Mouse (Mus musculus): ENCODE data around the gene Rab5c.
A peak's percentile ranks its signal among the peaks of the same experiment; 100 is the strongest.

Gene Rab5c

DNA sequence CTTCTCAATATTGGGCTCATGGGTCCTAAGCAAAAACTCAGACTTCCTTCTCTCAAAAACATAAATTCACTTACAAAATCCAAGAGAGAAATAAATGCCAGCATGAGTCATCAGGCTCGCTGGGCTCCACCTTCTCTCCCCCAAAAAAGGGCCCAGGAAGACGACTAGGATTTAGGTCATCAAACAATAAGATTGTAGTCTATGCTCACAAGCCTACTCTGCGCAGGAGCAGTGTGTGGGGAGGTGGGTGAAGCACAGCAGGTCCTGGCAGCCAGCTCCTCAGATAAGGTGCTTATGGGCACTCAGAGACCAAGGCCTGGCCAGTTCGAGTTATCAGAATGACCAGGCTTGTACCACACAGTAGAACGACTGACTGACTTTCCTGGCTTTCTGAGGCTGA lies 17.7 kb downstream of the Rab5c start:
- DNase-seq (ENCODE audit: low spot score) = no peak

DNA sequence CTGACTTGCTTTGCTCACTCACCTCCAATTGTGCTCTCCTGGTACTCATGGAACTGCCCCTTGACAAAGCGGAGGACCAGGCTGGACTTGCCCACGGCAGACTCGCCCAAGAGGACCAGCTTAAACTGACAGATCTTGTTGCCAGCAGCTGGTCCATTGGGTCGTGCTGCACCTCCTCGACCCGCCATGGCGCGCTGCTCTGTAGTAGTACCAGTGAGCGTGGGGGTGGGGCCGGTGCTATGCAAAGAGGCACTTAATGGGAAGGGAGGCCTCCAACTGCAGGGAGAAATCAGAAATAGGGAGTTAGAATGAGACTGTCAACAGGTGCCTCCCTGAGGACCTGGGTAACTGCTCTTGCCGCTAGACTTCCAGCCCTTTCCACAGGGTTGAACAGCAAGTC lies 18.1 kb downstream of the Rab5c start:
- DNase-seq (ENCODE audit: low spot score) = no peak

DNA sequence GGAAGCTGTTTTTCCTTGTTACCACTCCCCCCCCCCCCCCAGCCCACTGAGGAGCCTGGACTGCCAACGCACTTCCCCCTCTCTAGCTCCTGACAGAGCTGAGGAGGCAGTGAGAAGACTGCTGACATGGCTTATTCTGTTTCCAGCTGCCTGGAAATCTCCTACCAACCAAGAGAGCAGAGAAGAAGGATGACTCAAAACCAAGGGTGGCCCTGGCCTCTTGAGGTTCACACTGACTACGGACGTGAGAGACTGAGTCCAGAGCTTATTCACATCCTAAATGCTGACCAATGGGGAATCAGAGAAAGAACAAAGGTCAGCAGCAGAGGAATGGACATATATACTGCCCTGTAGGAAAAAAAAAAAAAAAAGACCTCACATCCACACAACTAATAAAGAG lies 18.7 kb downstream of the Rab5c start:
- no peak for DNase-seq (ENCODE audit: low spot score)

DNA sequence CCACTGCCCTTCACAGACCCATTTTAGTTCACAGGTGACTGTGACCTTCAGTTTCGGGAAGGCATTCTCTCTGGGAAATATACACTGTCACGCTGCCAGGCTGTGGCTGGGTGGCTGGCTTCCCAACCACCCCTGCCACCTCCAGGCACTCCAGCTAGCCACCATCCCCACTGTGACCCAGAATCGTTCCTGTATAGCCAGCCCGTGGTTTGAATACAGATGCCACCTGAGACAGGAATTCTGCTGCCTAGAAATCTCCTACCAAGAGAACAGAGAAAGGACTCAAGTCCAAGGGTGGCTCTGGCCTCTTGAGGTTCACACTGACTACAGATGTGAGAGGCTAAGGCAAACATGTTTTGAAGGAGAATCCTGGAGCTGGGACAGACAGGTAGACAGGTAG lies 19.1 kb downstream of the Rab5c start:
- no peak for DNase-seq (ENCODE audit: low spot score)

DNA sequence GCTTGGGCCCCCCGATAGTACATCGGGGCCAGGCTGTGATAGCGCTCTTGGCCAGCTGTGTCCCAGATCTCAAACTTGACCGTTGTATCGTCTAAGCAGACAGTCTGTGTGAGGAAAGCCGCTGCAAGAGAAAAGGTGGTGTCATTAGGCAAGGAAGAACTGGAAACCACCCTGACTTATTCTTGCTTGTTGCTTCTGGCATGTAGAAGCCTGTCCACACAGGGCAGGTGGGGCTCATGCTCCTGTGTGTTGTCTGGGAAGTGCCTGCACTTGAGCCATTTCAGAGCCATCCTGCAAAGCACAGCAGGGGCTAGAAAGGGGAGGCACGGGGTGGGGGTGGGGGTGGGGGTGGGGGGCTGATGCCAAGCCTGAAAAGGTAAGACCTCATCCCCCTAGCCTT lies 19.6 kb downstream of the Rab5c start:
- DNase-seq (ENCODE audit: low spot score) = no peak

DNA sequence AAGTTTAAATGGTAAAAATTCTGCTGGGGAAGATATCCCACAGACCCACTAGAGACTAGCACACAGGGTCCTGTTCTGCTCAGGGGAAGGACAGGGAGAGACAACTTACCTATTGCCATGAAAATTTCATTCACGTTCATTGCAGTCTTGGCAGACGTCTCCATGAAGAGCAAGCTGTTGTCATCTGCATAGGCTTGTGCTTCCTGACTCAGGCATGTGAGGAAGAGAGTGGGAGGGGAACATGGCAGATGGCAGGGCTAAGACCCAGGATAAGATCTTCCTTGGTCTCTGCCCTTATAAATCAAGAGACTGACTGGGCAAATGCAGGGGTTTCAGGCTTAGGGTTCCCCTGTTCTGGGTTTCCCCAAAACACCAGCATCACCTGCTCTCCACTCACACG lies 21.4 kb downstream of the Rab5c start:
- DNase-seq (ENCODE audit: low spot score) = no peak

DNA sequence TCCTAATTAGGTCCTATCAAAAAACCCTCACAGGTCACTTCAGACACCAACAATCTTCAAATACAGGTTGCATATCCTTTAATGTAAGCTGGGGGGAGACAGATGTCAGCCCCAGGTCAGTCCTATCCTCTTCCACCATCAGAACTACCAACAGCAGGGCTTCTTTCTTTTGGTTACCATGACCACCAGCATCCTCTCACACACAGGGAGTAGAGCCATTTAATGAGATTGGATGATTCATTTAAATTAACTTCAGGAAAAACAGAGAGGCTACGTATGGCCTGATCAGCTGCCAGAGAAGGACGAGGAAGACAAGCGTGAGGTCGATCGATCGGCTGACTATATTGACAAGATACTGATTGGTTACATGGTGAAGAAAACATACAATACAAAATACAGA lies 23.1 kb downstream of the Rab5c start:
- no peak for DNase-seq (ENCODE audit: low spot score)

DNA sequence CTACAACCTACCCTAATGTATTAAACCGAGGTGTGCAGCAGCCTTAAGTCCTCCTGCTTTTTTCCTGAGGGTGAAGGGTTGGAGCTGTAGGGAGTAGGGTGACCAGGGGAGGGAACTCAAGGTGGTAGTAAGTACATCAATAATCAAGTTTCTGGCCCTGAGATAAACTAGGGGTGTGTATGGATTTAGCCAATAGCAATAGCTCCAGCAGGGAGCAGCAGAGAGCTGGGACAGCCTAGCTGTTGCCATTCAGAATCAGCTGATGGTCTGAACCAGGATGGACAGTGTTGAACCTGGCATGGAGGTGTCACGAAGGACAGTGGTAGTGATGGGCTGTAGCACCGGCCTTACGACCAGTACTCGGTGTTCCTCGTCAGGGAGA lies 23.5 kb downstream of the Rab5c start:
- DNase-seq (ENCODE audit: low spot score) = peak; percentile 63

DNA sequence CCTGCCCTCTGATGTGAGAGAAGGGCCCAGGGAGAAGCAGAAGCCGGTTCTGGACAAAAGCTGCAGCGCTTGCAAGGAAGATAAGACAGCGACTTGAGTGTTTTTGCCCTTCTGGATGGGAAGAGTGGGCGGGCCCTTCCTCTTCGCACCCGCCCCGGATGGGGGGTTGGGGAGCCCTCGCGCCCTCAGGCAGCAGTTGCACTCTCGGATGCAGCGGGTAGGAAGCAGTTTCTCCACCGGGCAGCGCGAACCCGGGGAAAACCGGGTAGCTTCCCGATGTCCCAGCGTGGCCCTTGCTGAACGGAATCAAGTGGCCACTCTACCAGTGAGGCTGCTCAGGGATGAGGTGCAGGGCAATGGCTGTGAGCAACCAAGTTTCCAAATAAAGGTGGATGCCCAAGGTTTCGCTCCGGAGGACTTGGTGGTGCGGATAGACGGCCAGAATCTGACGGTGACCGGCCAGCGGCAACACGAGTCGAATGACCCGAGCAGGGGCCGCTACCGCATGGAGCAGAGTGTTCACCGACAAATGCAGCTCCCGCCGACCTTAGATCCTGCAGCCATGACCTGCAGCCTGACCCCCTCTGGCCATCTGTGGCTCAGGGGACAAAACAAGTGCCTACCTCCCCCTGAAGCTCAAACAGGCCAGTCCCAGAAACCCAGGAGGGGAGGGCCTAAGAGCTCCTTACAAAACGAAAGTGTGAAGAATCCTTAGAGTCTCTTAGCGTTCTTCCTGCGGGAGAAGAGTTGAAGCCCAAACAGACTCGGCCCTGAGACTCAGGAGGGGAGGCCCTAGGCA lies 24.1 kb downstream of the Rab5c start, which contains the start of gene Hspb9:
Gene Hspb9, plus strand, starts transcription at position 116 of the 799 bp plus-strand sequence.
- DNase-seq (ENCODE audit: low spot score) = peak; percentile 56

DNA sequence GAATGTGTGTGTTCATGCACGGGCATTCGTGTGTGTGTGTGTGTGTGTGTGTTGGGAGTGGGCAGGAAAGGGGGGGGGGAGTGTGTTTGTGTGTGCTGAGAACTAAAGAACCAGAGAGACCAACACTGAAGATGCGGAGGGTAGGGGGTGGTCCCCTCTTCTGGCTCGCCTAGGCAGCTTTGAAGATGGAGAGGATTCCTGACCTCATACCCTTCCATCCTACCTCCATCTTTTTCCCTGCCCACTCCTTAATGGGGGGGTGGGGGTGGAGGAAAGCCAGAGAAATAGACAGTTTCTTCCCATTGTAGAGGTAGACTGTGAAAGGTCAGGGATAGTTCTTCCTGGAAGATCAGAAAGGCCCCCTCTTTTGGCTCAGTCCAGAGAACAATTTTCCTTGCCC lies 24.8 kb downstream of the Rab5c start:
- DNase-seq (ENCODE audit: low spot score) = no peak

DNA sequence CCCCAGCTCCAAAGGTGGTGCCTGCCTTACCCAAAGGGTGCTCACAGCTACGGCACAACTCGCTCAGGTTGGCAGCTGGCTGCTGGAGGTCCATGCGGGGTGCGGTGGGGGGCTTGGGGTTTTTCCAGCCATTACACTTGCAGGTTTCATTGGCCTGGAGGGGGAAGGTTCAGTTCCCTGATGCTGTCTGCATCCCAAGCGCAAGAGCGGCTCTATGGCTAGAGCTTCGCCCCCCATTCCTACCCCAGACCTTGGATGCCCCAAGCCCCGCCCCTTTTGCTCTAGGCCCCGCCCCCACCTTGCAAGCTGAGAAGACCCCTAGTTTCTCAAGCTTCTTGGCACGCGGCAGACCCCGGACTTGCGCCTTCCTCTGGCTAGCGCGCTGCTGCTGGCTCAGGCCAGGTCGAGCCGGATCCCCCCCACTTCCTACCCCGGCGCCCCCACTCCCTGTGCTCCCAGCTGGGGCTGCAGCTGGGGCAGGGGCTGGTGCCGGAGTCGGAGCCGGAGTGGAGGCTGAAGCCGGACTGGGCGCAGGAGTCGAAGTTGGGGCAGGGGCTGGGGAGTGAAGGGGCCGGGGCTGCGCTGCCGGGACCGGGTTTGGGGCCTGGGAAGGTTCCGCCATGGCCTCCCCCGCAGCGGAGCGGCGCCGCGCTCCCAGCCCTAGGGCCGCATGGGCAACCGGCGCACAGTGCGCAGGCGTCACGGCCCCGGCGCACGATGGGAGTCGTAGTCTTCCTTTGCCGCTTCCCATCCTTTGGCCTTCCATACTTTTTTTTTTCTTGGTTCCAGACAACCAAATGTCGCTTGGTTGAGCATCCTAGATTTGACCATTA lies 26.0 kb downstream of the Rab5c start, which contains the start of gene Kat2a:
Gene Kat2a, minus strand, starts transcription at position 683 of the 833 bp plus-strand sequence.
- DNase-seq (ENCODE audit: low spot score) = peak; percentile 78

DNA sequence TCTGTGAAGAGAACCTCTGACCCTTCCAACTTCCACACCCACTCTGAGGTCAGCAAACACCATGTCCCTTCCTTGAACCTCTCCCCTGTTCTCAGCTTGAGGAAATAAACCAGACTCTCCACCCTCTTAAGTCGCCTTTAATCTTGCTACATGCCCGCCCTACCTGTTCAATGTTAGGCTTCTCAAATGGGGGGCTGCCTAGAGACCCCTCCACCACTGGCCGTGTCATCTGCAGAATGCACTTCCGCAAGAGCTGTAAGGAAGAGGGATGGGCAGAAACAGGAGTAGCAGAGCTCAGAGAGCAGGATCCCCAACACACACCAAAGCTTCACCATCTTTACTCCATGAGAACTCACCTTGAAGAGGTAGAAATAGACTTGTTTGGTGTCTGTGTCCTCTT lies 27.0 kb downstream of the Rab5c start:
- no peak for DNase-seq (ENCODE audit: low spot score)

DNA sequence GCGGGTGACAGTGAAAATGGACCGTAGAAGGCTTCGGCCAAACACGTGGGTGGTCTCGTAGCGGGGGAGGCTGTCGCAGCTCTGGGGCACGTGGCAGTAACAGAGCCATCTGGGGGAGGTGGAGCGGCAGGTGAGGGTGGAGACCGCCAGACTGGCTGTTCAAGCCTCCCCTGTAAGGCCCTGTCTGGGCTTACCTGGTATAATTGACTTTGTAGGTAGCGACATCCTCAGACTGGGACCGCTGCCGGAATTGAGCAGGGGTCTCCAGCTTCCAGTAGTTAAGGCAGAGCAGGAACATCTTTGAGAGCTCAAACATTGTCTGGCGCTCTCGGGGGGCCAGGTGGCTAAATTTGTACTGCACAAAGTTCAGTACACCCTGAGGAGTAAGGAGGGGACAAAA lies 27.5 kb downstream of the Rab5c start:
- no peak for DNase-seq (ENCODE audit: low spot score)

DNA sequence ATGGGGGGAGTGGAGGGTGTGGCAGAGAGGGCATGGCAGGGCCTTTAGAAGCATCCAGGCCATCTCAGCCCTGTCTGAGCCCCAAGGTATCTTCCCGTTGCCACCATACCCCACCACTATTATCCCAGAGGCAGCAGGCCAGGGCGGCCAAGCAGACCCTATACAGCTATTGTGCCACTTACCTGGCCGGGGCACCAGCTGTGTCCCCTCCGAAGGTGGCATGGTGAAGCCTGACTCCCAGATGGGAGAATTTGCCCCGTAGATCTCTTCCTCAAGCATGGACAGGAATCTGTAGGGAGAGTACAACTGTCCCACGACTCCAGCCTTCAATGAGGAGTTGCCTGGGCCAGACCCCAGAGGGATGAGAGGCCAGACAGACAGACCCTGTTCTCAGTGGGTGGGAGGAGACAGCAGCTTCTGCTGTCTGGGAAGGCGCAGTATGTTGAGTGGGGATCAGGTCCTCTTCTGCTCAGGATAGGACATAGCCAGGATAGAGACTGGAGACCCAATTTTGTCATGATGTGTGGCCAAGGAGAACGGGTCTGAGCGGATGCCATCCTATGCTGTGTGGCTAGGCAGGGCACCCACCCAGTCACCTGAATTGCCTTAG lies 28.7 kb downstream of the Rab5c start:
- DNase-seq (ENCODE audit: low spot score) = no peak

DNA sequence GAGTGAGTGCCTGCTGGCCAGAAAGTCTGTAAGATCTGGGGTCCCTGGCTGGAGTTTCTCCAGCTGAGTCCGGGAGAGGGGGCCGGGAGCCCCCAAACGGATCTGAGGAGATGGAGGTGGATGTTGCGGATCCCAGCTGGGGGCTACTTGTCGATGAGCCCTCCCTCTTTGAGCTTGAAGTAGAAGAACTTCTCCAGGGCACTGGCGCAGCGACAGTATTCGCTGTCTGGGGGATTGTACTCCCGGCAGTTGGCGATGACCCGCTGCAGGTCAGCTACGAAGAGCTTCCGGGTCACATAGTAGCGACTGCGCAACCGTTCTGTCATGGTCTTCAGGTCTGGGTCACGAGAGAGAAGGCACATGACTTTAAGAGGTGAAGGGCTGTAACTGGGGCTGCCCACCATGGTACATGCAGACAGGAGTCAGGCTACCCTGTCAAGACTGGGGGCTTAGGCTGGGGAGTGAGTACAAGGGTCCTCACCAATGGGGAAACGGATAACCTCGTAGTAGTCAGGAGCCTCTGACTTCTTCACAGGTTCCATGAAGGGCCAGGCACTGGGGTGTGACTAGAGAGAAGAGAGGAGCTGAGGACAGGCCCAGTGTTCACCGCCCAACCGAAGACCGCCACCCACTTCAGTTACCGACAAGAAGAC lies 32.8 kb downstream of the Rab5c start:
- DNase-seq (ENCODE audit: low spot score) = no peak

DNA sequence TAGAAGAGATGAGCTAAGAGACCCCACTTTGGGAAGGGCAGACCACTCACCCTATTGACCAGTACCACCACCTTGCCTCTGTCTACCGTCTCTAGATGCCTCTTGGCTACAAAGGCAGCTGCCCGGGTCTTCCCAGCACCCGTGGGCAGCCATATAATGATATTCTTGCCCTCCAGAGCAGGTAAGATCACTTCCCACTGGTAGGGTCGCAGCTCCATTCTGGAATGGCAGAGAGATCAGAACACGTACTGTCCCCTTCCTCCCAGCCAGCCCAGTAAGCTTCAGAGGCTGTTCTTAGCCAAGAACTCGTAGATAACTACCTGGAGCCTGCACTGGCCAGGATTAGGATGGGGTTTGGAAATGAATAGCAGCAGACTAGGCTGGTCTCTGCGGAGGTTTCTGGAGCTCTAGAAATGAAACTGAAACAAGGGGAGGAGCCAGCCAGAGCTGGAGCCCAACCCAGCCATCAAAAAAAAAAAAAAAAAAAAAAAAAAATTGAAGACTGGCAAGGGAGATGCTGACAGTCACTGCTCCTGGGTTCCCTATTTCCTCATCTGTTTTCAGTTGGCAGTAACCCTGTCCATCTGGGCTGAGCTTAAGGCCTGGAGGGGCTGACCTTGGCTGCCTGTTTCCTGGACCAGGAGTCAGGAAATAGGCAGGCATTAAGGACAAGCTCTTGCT lies 34.0 kb downstream of the Rab5c start, which contains the start of gene Dhx58:
Gene Dhx58, minus strand, starts transcription at position 421 of the 681 bp plus-strand sequence.
- no peak for DNase-seq (ENCODE audit: low spot score)

DNA sequence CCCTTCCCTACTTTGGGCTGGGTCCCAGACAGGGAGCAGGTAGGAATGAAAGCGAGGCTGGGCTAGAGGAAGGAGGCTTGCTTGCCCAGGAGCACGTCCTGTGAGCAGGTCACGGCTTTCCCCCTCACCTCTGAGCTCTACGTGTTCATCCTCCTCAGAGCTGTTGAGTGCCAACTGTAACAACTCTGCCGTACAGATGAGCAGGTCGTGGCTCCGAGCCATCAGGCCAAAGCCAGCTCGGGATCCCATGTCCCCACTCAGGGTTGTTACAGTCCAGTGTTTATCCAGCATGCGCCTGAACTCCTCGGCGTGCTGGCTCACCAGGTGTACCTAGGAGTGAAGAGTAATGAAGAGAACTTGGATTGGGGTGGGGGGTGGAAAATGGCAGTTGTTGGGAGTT lies 34.6 kb downstream of the Rab5c start:
- DNase-seq (ENCODE audit: low spot score) = no peak

DNA sequence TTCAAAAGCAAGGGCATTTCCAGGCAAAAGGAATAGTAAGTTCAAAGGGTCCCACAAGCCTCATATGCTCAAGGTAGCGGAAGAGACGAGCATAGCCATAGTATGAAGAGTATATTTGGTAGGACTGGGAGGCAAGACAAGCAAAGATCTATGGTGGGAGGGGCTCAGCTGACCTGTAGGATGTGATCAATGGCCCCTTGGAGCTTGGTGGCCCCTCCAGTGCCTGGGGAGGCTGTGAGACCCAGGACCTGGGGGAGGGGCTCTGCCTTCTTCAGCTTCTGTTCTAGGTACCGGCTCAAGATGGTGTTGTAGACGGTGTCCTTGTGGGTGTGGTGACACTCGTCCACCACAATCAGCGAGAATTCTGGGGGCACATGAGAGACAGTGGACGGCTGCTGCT lies 35.1 kb downstream of the Rab5c start:
- DNase-seq (ENCODE audit: low spot score) = no peak

DNA sequence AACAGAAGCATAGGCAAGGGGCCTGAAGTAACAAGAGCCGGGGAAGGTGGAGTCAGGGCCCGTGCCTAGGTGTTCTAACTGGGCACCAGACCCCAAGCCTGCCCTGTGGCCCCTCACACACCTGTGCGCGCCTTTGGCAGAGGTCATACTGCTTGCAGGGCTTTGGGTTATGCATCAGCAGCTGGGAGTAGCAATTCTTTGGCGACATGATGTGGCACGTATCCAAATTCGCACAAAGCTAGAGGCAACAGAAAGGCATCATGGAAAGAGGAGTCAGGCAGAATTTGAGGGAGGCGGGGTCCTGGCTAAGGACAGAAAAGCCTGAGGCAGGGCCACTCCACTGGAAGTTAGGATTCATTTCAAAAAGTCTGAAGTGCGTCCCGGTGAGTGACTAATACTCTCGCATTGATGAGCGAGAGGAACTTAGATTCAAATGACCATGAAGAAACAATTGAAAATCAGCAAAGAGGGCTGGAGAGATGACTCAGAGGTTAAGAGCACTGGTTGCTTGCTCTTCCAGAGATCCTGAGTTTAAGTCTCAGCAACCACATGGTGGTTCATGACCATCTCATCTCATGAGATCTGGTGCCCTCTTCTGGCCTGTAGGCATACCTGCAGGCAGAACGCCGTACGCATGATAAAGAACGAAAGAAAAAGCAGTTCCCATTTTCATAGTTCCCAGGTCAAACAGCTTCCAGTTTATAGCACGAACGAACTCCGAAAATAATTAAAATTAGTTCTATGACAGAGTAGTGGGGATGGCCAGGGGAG lies 35.7 kb downstream of the Rab5c start:
- peak; percentile 64 for DNase-seq (ENCODE audit: low spot score)

DNA sequence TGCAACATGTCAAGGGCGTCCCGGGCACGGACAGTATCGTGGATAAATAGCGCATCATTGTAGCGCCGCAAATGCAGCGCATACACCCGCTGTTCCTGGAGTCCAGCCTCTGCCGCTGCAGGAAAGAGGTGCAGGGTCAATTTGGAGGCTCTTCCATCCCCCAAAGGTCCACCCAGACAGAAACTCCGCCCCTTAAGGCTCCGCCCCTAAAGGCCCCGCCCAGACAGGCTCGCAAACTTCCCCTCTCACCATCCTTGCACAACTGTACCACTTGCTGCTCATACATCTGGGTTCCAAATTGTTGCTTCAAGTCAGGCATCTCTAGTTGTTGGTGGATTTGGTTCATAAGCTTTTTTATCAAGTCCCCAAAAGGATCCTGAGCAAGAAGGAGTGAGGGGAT lies 36.7 kb downstream of the Rab5c start:
- DNase-seq (ENCODE audit: low spot score) = peak; percentile 50

DNA sequence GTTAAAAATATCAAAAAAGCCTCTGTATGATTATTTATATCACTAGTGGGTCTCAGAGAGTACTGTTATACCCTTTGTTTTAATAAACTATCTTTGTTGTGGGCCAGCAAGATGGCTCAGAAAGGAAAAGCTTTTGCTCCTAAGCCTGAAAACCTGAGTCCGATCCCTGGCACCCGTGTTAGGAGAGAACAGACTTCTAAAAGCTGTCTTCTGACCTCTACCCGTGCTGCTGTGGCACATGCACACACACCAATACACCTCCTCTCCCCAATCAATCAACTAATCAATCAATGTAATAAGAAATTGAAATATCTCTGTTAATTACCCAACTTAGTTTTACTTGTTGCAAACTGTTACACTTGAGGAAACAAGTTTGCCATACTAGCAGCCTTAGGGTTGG lies 37.3 kb downstream of the Rab5c start:
- DNase-seq (ENCODE audit: low spot score) = no peak

Measured in ovary, postnatal 14 days (tissue).